Mouse (Mus musculus): Measurements from ENCODE around the gene Itpr3. TPM values are rescaled to one million over a fixed set of nuclear protein-coding genes. Genes with fewer than 3 reads are reported as not detected.

The Itpr3 gene
- total RNA-seq, 2 experiments from 2014 or later: 4.2 to 5.7 TPM

- no peak for DNase-seq
- intact Hi-C loops (cut with DNase I; ENCODE audit: low total_unique reads): no loop called here
These were observed 5.6 kb downstream of the Itpr3 start for GRCm38 (mm10) chr17:27062684-27063083.

- DNase-seq: no peak
- intact Hi-C loops (cut with DNase I; ENCODE audit: low total_unique reads): no loop called here
These were observed 6.6 kb downstream of the Itpr3 start for GRCm38 (mm10) chr17:27063717-27064116.

- no peak for DNase-seq
- intact Hi-C loops (cut with DNase I; ENCODE audit: low total_unique reads): no loop called here
These were observed 7.1 kb downstream of the Itpr3 start for GRCm38 (mm10) chr17:27064195-27064594.

GRCm38 (mm10) chr17:27066065-27066464, 9.0 kb downstream of the Itpr3 start:
- intact Hi-C loops (cut with DNase I; ENCODE audit: low total_unique reads): no loop called here

GRCm38 (mm10) chr17:27069071-27069470, 12.0 kb downstream of the Itpr3 start:
- intact Hi-C loops (cut with DNase I; ENCODE audit: low total_unique reads): no loop called here
- DNase-seq: no peak

More at GRCm38 (mm10) chr17:27066065-27066464, 9.0 kb downstream of the Itpr3 start:
- no peak for DNase-seq

- no peak for DNase-seq
- intact Hi-C loops (cut with DNase I; ENCODE audit: low total_unique reads): no loop called here
These were observed 13.8 kb downstream of the Itpr3 start for GRCm38 (mm10) chr17:27070913-27071312.

GRCm38 (mm10) chr17:27071630-27072029, 14.5 kb downstream of the Itpr3 start:
- intact Hi-C loops (cut with DNase I; ENCODE audit: low total_unique reads): no loop called here
- peak; percentile 42 for DNase-seq

GRCm38 (mm10) chr17:27072363-27072762, 15.3 kb downstream of the Itpr3 start:
- no peak for DNase-seq
- intact Hi-C loops (cut with DNase I; ENCODE audit: low total_unique reads): no loop called here

GRCm38 (mm10) chr17:27073126-27073525, 16.0 kb downstream of the Itpr3 start:
- intact Hi-C loops (cut with DNase I; ENCODE audit: low total_unique reads): no loop called here
- no peak for DNase-seq

GRCm38 (mm10) chr17:27073778-27074177, 16.7 kb downstream of the Itpr3 start:
- intact Hi-C loops (cut with DNase I; ENCODE audit: low total_unique reads): no loop called here
- DNase-seq: no peak

GRCm38 (mm10) chr17:27074236-27074635, 17.1 kb downstream of the Itpr3 start:
- DNase-seq: no peak
- intact Hi-C loops (cut with DNase I; ENCODE audit: low total_unique reads): no loop called here

GRCm38 (mm10) chr17:27074849-27075745, 18.0 kb downstream of the Itpr3 start:
- DNase-seq: no peak
- intact Hi-C loops (cut with DNase I; ENCODE audit: low total_unique reads): no loop called here

- no peak for DNase-seq
- intact Hi-C loops (cut with DNase I; ENCODE audit: low total_unique reads): no loop called here
These were observed 20.0 kb downstream of the Itpr3 start for GRCm38 (mm10) chr17:27077133-27077532.

- no peak for DNase-seq
- intact Hi-C loops (cut with DNase I; ENCODE audit: low total_unique reads): no loop called here
These were observed 20.8 kb downstream of the Itpr3 start for GRCm38 (mm10) chr17:27077920-27078319.

GRCm38 (mm10) chr17:27078499-27078898, 21.4 kb downstream of the Itpr3 start:
- no peak for DNase-seq
- intact Hi-C loops (cut with DNase I; ENCODE audit: low total_unique reads): no loop called here

- DNase-seq: no peak
- intact Hi-C loops (cut with DNase I; ENCODE audit: low total_unique reads): no loop called here
These were observed 24.8 kb downstream of the Itpr3 start for GRCm38 (mm10) chr17:27081868-27082267.

- intact Hi-C loops (cut with DNase I; ENCODE audit: low total_unique reads): no loop called here
- DNase-seq: no peak
These were observed 25.7 kb downstream of the Itpr3 start for GRCm38 (mm10) chr17:27082796-27083195.

GRCm38 (mm10) chr17:27083601-27084000, 26.5 kb downstream of the Itpr3 start:
- intact Hi-C loops (cut with DNase I; ENCODE audit: low total_unique reads): no loop called here
- no peak for DNase-seq

- no peak for DNase-seq
- intact Hi-C loops (cut with DNase I; ENCODE audit: low total_unique reads): loop anchor here (5.0 kb wide), 1 partner anchor 48 kb away; no protein-coding TSS in a partner anchor
These were observed 28.6 kb downstream of the Itpr3 start for GRCm38 (mm10) chr17:27085676-27086075.

GRCm38 (mm10) chr17:27087426-27087825, 30.3 kb downstream of the Itpr3 start:
- DNase-seq: no peak
- intact Hi-C loops (cut with DNase I; ENCODE audit: low total_unique reads): loop anchor here (5.0 kb wide), 1 partner anchor 50 kb away; no protein-coding TSS in a partner anchor

GRCm38 (mm10) chr17:27090068-27090467, 33.0 kb downstream of the Itpr3 start:
- intact Hi-C loops (cut with DNase I; ENCODE audit: low total_unique reads): no loop called here
- no peak for DNase-seq
